In genomic region chrX:143046293-143046692, GRCm38 (mm10) we compare ENCODE assay signal across 15 mouse cellular contexts. TPM values are rescaled to one million over a fixed set of nuclear protein-coding genes. Genes with fewer than 3 reads are reported as not detected.
DNase-seq lines count a peak whose midpoint lies in the region; ATAC-seq and TF ChIP-seq lines count a peak whose summit lies in the region.
"Had no signal": no experiment of that assay in that cellular context is flagged by ENCODE, and none has a peak within 500 bp of the region (broad histone marks: within the 10 kb centered on the region; RNA-seq: fewer than 3 reads in every experiment).

No protein-coding gene starts in this region.

- no peaks in the 10 kb centered on the region for H3K36me3 ChIP-seq in heart, embryonic 11.5 days (ENCODE audit: control insufficient read depth, insufficient read depth, low read length)
- H3K36me3 ChIP-seq in intestine, postnatal 0 days (ENCODE audit: control insufficient read depth, insufficient read depth) = no peaks in the 10 kb centered on the region
- H3K36me3 ChIP-seq: hindbrain, embryonic 13.5 days had no signal

- no peak for ATAC-seq in heart, embryonic 11.5 days (replicated peaks; ENCODE audit: insufficient number of reproducible peaks, low FRiP score, low TSS enrichment)
- ATAC-seq in intestine, postnatal 0 days = no peak
- ATAC-seq in cerebellum, adult (ENCODE audit: insufficient number of reproducible peaks, low FRiP score, low TSS enrichment) = no peak
- ATAC-seq: midbrain, embryonic 16.5 days had no signal

- no peak overlapping the region for H3K9ac ChIP-seq in heart, embryonic 11.5 days (ENCODE audit: low read depth, low read length)
- no peak overlapping the region for H3K9ac ChIP-seq in intestine, postnatal 0 days (ENCODE audit: low read depth, low read length)
- H3K9ac ChIP-seq: hindbrain, embryonic 13.5 days had no signal

- H3K27me3 ChIP-seq in heart, embryonic 11.5 days (ENCODE audit: control insufficient read depth, insufficient read depth, low read length) = no peaks in the 10 kb centered on the region; the same call in none of the 2 replicates
- H3K27me3 ChIP-seq in intestine, postnatal 0 days (replicated peaks; ENCODE audit: control insufficient read depth, insufficient read depth, low read length) = no peaks in the 10 kb centered on the region

- no peak overlapping the region for H3K27ac ChIP-seq in heart, embryonic 11.5 days (ENCODE audit: low read depth, low read length)
- H3K27ac ChIP-seq in intestine, postnatal 0 days (ENCODE audit: low read depth, low read length) = no peak overlapping the region
- H3K27ac ChIP-seq: hindbrain, embryonic 13.5 days had no signal

- no peak overlapping the region for H3K4me3 ChIP-seq in heart, embryonic 11.5 days (ENCODE audit: low read depth, low read length)
- no peak overlapping the region for H3K4me3 ChIP-seq in intestine, postnatal 0 days (ENCODE audit: low read depth, low read length)
- H3K4me3 ChIP-seq: hindbrain, embryonic 13.5 days had no signal

- no peak for TF ChIP-seq CTCF in intestine, postnatal 0 days (IDR thresholded peaks at IDR 0.05; ENCODE audit: low read depth)

- H3K4me1 ChIP-seq in heart, embryonic 11.5 days (ENCODE audit: control insufficient read depth, insufficient read depth, low read length) = no peaks in the 10 kb centered on the region
- H3K4me1 ChIP-seq in intestine, postnatal 0 days (replicated peaks; ENCODE audit: control insufficient read depth, insufficient read depth, low read length) = no peaks in the 10 kb centered on the region
- H3K4me1 ChIP-seq: hindbrain, embryonic 13.5 days had no signal

- no peak overlapping the region for H3K4me2 ChIP-seq in heart, embryonic 11.5 days
- no peak overlapping the region for H3K4me2 ChIP-seq in intestine, postnatal 0 days (replicated peaks; ENCODE audit: low read depth)
- H3K4me2 ChIP-seq: hindbrain, embryonic 13.5 days had no signal

- DNase-seq in heart, adult 11 months = peak; percentile 97
- DNase-seq in 3T3-L1 (ENCODE audit: low read depth, low spot score) (peak; percentile 59), adipocyte (ENCODE audit: low spot score) (no peak)
- peak; percentile 27 for DNase-seq in gastrocnemius, postnatal 10 days
- DNase-seq in heart, postnatal 36 days = peak; percentile 24 to 41
- DNase-seq: cerebellum, adult 11-12 months; kidney, adult 18-20 months had no signal

- 68% methylated on average over 8 of the region's 8 CpGs for WGBS in heart, embryonic 11.5 days (ENCODE audit: insufficient replicate concordance)
- WGBS in intestine, postnatal 0 days = 65% methylated on average over 8 of the region's 8 CpGs

- intact Hi-C loops in heart, postnatal 36 days (cut with DNase I) = loop anchor here (5.0 kb wide), 1 partner anchor 79 kb away; the partner anchor contains the start of gene Ammecr1

- H3K9me3 ChIP-seq in heart, embryonic 11.5 days (replicated peaks; ENCODE audit: control insufficient read depth, low read length) = no peaks in the 10 kb centered on the region
- no peaks in the 10 kb centered on the region for H3K9me3 ChIP-seq in intestine, postnatal 0 days (ENCODE audit: control insufficient read depth)
- H3K9me3 ChIP-seq: hindbrain, embryonic 13.5 days had no signal

RNA-seq across cellular contexts. Expression of gene Rtl9, which starts 53.1 kb away (rescaled TPM):
- 0.06 and 0.10 TPM in 2 replicates for polyA plus RNA-seq in heart, embryonic 11.5 days (2014; fragmentation: Nextera tagmentation; extraction: Ambion mirVana)
- 1 to 10 TPM in 1 of 2 experiments, under 1 TPM in 1; 0.61 to 1.4 TPM for total RNA-seq in gastrocnemius, postnatal 10 days (2021)
- total RNA-seq in heart, postnatal 36 days (2021) = under 1 TPM; 0.05 to 0.08 TPM
- 0.09 and 0.12 TPM in 2 replicates for polyA plus RNA-seq in intestine, postnatal 0 days (2015; fragmentation: Nextera tagmentation; extraction: Ambion mirVana)
- total RNA-seq: ES-E14; liver, adult 2 months; neutrophil, adult 5-6 weeks had no signal
- polyA plus RNA-seq: liver, adult 2 months had no signal
